Mouse (Mus musculus): Measurements from ENCODE around the gene Fndc8. TPM values are rescaled to one million over a fixed set of nuclear protein-coding genes. Genes with fewer than 3 reads are reported as not detected.
"Not testable (repeated sequence)": the region's sequence is repeated elsewhere in the genome, so short reads cannot be mapped to it uniquely, and the experiment has no call there.

The Fndc8 gene
- polyA plus RNA-seq, 1 experiment from 2014 or later, result 0.19 TPM

DNA sequence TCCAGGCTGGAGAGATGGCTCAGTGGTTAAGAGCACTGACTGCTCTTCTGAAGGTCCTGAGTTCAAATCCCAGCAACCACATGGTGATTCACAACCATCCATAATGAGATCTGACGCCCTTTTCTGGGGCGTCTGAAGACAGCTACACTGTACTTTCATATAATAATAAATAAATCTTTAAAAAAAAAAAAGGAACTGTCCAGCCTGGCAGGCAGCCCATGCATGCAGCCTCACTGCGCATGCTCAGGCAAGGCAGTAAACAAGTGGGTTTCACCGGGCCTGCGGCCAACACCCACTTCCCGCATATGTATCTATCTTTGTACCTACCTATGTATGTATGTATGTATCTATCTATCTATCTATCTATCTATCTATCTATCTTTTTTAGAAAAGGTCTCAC lies 32.0 kb downstream of the Fndc8 start:
- H3K27me3 ChIP-seq, result peaks cover 84% of the 10 kb centered on the region
- 87% methylated on average over 6 of the region's 6 CpGs for WGBS
- ATAC-seq (ENCODE audit: low FRiP score, low read depth); H3K4me1 ChIP-seq; H3K36me3 ChIP-seq; H3K27ac ChIP-seq; H3K4me2 ChIP-seq (replicated peaks); H3K9me3 ChIP-seq; H3K9ac ChIP-seq; H3K4me3 ChIP-seq: not testable (repeated sequence)

DNA sequence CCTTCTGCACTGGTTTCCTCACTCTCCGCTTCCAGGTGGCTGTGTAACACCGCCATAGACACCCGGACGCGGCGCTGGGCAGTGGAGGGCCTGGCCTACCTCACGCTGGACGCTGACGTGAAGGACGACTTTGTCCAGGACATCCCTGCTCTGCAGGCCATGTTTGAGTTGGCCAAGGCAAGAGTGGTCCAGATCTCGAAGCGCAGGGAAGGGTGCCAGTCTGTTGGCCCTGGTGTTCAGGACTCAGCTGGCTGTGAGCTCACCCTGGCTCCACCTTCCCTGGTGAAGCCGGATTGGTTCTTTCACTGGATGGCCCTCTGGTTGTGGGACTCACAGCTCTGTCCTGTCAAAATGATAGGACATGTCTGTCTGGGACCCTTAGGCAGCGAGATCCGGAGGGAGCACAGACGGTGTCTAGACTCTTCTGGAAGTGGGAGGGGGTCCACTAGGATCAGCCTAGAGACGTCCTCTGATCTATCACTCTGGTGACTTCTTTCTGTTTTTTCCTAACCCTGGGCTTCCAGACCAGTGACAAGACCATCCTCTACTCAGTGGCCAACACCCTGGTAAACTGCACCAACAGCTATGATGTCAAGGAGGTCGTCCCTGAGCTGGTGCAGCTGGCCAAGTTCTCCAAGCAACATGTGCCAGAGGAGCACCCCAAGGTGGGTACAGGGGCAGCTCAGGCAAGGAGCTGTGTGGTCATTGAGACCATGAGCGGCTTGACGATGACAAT lies 37.1 kb downstream of the Fndc8 start:
- ATAC-seq (ENCODE audit: low FRiP score, low read depth), result peak; percentile 36; the same call in 1 of the 2 replicates

DNA sequence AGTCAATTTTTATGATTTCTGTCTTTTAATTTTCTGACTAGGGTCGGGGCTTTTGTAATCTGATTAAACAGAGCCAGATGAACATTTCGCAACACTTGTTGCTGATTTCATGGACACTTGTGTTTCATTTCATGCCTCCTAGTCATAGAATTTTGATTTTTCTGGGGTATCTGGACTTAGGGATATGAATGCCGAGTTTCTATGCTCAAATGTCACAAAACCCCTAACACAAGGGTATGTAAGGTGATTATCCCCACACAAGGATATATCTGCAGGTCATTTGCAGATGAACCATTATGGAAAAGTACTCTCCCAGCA lies 37.7 kb downstream of the Fndc8 start:
- Histone ChIP-seq H3K36me3 (no peaks in the 10 kb centered on the region), H3K9ac (no peak overlapping the region), H3K27me3 (peaks cover 81% of the 10 kb centered on the region), H3K4me3 (no peak overlapping the region), H3K4me2 (replicated peaks) (no peak overlapping the region), H3K4me1 (peaks cover 10% of the 10 kb centered on the region), H3K9me3 (no peaks in the 10 kb centered on the region), H3K27ac (no peak overlapping the region)
- WGBS, result 34% methylated on average over 3 of the region's 3 CpGs
- no peak for ATAC-seq (ENCODE audit: low FRiP score, low read depth)

More for the DNA sequence above, 37.1 kb downstream of the Fndc8 start:
- peaks cover 10% of the 10 kb centered on the region for H3K4me1 ChIP-seq
- peaks cover 78% of the 10 kb centered on the region for H3K27me3 ChIP-seq
- H3K4me3 ChIP-seq, result no peak overlapping the region
- H3K27ac ChIP-seq, result no peak overlapping the region
- H3K36me3 ChIP-seq, result no peaks in the 10 kb centered on the region
- WGBS, result 31% methylated on average over 20 of the region's 20 CpGs
- H3K9ac ChIP-seq, result no peak overlapping the region
- H3K4me2 ChIP-seq (replicated peaks), result no peak overlapping the region
- no peaks in the 10 kb centered on the region for H3K9me3 ChIP-seq

DNA sequence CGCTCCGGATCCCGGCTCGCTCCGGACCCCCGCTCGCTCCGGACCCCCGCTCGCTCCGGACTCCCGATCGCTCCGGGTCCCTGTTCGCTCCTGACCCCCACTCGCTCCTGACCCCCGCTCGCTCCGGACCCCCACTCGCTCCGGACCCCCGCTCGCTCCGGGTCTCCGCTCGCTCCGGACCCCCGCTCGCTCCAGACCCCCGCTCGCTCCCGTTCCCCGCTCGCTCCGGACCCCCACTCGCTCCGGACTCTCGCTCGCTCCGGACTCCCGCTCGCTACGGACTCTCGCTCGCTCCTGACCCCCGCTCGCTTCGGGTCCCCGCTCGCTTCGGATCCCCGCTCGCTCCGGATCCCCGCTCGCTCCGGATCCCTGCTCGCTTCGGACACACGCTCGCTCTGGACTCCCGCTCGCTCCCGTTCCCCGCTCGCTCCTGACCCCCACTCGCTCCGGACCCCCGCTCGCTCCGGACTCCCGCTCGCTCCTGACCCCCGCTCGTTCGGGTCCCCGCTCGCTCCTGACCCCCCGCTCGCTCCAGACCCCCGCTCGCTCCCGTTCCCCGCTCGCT lies 38.5 kb downstream of the Fndc8 start:
- H3K9ac ChIP-seq, result not testable (repeated sequence)
- WGBS, result 3% methylated on average over 81 of the region's 85 CpGs

DNA sequence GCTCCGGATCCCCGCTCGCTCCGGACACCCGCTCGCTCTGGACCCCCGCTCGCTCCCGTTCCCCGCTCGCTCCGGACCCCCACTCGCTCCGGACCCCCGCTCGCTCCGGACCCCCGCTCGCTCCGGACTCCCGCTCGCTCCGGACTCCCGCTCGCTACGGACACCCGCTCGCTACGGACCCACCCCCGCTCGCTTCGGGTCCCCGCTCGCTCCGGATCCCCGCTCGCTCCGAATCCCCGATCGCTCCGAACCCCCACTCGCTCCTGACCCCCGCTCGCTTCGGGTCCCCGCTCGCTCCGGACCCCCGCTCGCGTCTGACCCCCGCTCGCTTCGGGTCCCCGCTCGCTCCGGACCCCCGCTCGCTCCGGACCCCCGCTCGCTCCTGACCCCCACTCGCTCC lies 39.2 kb downstream of the Fndc8 start:
- H3K4me1 ChIP-seq; ATAC-seq (ENCODE audit: low FRiP score, low read depth); H3K27ac ChIP-seq; H3K36me3 ChIP-seq; H3K9me3 ChIP-seq: not testable (repeated sequence)
- H3K4me3 ChIP-seq, result peak overlapping the region; percentile 51
- H3K9ac ChIP-seq, result peak overlapping the region; percentile 51
- WGBS, result under 1% methylated on average over 61 of the region's 63 CpGs
- H3K4me2 ChIP-seq (replicated peaks), result peak overlapping the region; percentile 89
- H3K27me3 ChIP-seq, result peaks cover 80% of the 10 kb centered on the region

More for the DNA sequence above, 38.5 kb downstream of the Fndc8 start:
- not testable (repeated sequence) for ATAC-seq (ENCODE audit: low FRiP score, low read depth); H3K36me3 ChIP-seq; H3K9me3 ChIP-seq; H3K4me1 ChIP-seq; H3K27ac ChIP-seq
- Histone ChIP-seq H3K27me3 (peaks cover 80% of the 10 kb centered on the region), H3K4me2 (replicated peaks) (peak overlapping the region; percentile 89), H3K4me3 (peak overlapping the region; percentile 51)

DNA sequence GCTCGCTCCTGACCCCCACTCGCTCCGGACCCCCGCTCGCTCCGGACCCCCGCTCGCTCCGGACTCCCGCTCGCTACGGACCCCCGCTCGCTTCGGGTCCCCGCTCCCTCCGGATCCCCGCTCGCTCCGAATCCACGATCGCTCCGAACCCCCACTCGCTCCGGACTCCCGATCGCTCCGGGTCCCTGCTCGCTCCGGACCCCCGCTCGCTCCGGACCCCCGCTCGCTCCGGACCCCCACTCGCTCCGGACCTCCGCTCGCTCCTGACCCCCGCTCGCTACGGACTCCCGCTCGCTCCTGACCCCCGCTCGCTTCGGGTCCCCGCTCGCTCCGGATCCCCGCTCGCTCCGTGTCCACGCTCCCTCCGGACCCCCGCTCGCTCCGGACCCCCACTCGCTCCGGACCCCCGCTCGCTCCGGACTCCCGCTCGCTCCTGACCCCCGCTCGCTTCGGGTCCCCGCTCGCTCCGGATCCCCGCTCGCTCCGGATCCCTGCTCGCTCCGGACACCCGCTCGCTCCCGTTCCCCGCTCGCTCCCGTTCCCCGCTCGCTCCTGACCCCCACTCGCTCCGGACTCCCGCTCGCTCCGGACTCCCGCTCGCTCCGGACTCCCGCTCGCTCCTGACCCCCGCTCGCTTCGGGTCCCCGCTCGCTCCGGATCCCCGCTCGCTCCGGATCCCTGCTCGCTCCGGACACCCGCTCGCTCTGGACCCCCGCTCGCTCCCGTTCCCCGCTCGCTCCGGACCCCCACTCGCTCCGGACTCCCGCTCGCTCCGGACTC lies 39.9 kb downstream of the Fndc8 start:
- Histone ChIP-seq H3K9ac (peak overlapping the region; percentile 51), H3K4me2 (replicated peaks) (peak overlapping the region; percentile 89), H3K4me3 (peak overlapping the region; percentile 51), H3K27me3 (peaks cover 80% of the 10 kb centered on the region)
- ATAC-seq (ENCODE audit: low FRiP score, low read depth); H3K27ac ChIP-seq; H3K36me3 ChIP-seq; H3K4me1 ChIP-seq; H3K9me3 ChIP-seq: not testable (repeated sequence)
- WGBS, result under 1% methylated on average over 106 of the region's 119 CpGs

DNA sequence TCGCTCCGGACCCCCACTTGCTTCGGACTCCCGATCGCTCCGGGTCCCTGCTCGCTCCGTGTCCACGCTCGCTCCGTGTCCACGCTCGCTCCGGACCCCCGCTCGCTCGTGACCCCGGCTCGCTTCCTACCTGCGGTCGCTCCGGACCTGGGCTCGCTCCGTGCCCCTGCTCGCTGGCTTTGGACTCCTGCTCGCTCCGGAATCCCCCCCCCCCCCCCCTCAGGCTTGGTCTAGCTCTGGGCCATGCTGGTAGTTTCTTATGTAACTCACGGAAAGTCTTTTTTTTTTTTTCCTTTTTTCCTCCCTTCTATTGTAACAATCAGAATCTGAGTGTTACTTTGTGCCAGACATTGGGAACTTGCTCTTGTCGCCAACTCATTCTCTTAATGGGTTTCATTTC lies 41.3 kb downstream of the Fndc8 start:
- 2% methylated on average over 26 of the region's 29 CpGs for WGBS
- Histone ChIP-seq H3K27ac (no peak overlapping the region), H3K27me3 (peaks cover 82% of the 10 kb centered on the region), H3K36me3 (no peaks in the 10 kb centered on the region), H3K4me1 (peaks cover 10% of the 10 kb centered on the region), H3K9me3 (no peaks in the 10 kb centered on the region), H3K4me3 (peak overlapping the region; percentile 51), H3K4me2 (replicated peaks) (peak overlapping the region; percentile 89), H3K9ac (peak overlapping the region; percentile 55)
- ATAC-seq (ENCODE audit: low FRiP score, low read depth), result no peak

DNA sequence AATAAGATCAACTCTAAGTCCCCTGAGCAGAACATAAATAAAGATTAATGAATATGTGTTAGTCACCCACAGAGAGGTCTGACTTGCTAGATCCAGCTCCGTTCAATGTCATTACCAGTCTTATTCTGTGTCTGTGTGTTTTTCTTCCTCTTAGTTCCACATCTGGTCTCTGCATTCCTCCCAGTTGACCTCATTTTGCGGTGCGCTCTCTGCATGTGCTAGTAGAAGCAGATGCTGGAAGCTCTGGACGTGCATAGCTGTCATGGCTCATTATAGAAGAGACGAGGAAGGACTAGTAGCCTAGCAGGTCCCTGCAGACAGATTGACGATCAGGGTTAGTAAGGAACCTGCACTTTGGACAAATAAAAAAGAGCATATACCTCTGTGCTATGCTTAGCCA lies 51.4 kb downstream of the Fndc8 start:
- 23% methylated on average over 6 of the region's 6 CpGs for WGBS
- H3K27me3 ChIP-seq, result peaks cover 56% of the 10 kb centered on the region
- H3K9ac ChIP-seq, result no peak overlapping the region

DNA sequence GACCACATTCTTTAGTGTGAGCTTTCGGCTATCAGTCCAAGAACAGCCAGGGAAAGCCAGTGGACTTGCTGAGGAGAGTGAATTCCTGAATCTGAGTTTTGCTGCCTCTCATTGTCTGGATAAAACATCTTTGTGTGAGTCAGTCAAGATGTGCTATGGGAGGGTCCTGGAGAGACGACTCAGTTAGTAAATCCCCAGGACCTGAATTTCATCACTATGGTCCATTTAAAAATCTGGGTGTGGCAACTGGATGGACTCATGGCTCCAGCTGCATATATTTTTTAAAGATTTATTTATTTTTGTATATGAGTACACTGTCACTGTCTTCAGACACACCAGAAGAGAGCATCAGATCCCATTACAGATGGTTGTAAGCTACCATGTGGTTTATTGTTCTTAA lies 53.7 kb downstream of the Fndc8 start:
- no peak for ATAC-seq (ENCODE audit: low FRiP score, low read depth)
- H3K4me3 ChIP-seq, result no peak overlapping the region
- H3K36me3 ChIP-seq, result no peaks in the 10 kb centered on the region
- H3K4me1 ChIP-seq, result no peaks in the 10 kb centered on the region
- no peak overlapping the region for H3K4me2 ChIP-seq (replicated peaks)
- H3K9ac ChIP-seq, result no peak overlapping the region
- H3K27ac ChIP-seq, result no peak overlapping the region
- WGBS, result 78% methylated on average over 2 of the region's 2 CpGs
- H3K9me3 ChIP-seq, result no peaks in the 10 kb centered on the region
- H3K27me3 ChIP-seq, result peaks cover 54% of the 10 kb centered on the region

More for the DNA sequence above, 51.4 kb downstream of the Fndc8 start:
- Histone ChIP-seq H3K4me1 (no peaks in the 10 kb centered on the region), H3K4me3 (no peak overlapping the region), H3K9me3 (no peaks in the 10 kb centered on the region), H3K36me3 (no peaks in the 10 kb centered on the region), H3K4me2 (replicated peaks) (no peak overlapping the region), H3K27ac (no peak overlapping the region)
- no peak for ATAC-seq (ENCODE audit: low FRiP score, low read depth)

DNA sequence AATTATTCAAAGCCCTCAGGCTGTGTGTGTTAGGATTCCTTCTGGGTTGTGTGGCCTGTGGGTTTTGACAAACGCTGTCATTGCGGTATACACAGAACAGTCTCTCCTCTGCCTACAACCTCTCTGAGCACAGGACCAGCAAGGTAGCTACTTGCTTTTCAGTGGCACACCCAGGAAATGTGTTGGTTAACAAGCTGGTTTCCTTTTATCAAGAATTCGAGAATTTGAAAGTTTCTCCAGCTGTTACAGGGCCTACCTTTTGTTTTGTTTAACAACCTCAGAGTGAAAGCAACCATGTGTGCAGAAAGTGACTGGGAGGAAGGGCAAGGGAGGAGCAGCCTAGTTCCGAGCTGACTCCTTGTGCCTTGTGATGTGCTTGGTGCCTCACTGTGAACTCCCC lies 55.5 kb downstream of the Fndc8 start:
- ATAC-seq (ENCODE audit: low FRiP score, low read depth), result no peak

DNA sequence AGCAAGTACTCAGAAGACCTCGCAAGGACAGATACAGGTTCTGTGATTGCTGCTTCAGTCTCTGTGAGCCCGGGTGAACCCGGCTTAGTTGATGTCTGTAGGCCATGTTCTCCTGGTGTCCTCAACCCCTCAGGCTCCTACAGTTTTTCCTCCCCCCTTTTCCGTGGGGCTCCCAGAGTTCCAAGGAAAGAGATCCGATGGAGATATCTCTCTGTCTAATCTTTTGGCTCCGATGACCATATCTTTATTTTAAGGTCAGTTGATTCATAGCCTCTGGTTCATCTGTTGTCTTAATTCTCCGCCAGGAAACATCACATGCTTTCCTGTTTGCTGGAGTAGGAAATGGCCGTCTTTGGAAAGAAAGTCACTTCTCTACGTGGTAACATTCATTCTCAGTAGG lies 57.1 kb downstream of the Fndc8 start:
- Histone ChIP-seq H3K36me3 (no peaks in the 10 kb centered on the region), H3K27me3 (peaks cover 67% of the 10 kb centered on the region), H3K27ac (no peak overlapping the region), H3K4me2 (replicated peaks) (no peak overlapping the region), H3K9ac (no peak overlapping the region), H3K4me1 (0 out of 2 replicates have a peak, but pooled peaks cover 13% of the 10 kb centered on the region), H3K4me3 (no peak overlapping the region), H3K9me3 (no peaks in the 10 kb centered on the region)
- WGBS, result 84% methylated on average over 9 of the region's 9 CpGs
- ATAC-seq (ENCODE audit: low FRiP score, low read depth), result no peak

More for the DNA sequence above, 55.5 kb downstream of the Fndc8 start:
- H3K27me3 ChIP-seq, result peaks cover 65% of the 10 kb centered on the region
- no peaks in the 10 kb centered on the region for H3K9me3 ChIP-seq
- WGBS, result 44% methylated on average over 4 of the region's 4 CpGs
- no peak overlapping the region for H3K4me3 ChIP-seq
- no peak overlapping the region for H3K4me2 ChIP-seq (replicated peaks)
- no peak overlapping the region for H3K27ac ChIP-seq
- 0 out of 2 replicates have a peak, but pooled peaks cover 13% of the 10 kb centered on the region for H3K4me1 ChIP-seq
- H3K36me3 ChIP-seq, result no peaks in the 10 kb centered on the region
- H3K9ac ChIP-seq, result no peak overlapping the region

Data from limb, embryonic 13.5 days (tissue).